Mouse (Mus musculus) ES-E14 (cell line): Measurements from ENCODE around the gene Pcbp3. TPM values are rescaled to one million over a fixed set of nuclear protein-coding genes. Genes with fewer than 3 reads are reported as not detected.

Experiments
- DNase-seq: peaks from one replicate; pipeline ENCODE4 v3.0.0-alpha.2; 2013; ENCODE audit warnings: low read depth, low spot score
- H3K27ac ChIP-seq: 2 replicates; pipeline ENCODE4 v1.5.1; 2012; ENCODE audit warnings: low read depth, mild to moderate bottlenecking, low read length, moderate library complexity, mixed read lengths; ENCODE audit not compliant: poor library complexity, insufficient read depth, severe bottlenecking
- H3K36me3 ChIP-seq: 2 replicates; pipeline ENCODE4 v1.6.1; 2012; ENCODE audit warnings: mild to moderate bottlenecking, low read length, moderate library complexity, mixed read lengths; ENCODE audit not compliant: control insufficient read depth, poor library complexity, insufficient read depth, severe bottlenecking
- H3K4me1 ChIP-seq, 2 experiments: fragments of 150-350 bp in 1 of 2; sonication (generic) in 1 of 2; 2 replicates each; pipeline ENCODE4 v1.6.1; 2012; ENCODE audit warnings: low read length in 2 of 2, mild to moderate bottlenecking in 1 of 2, mixed read lengths in 1 of 2; ENCODE audit not compliant: control insufficient read depth in 2 of 2, insufficient read depth in 2 of 2, poor library complexity in 1 of 2
- H3K4me3 ChIP-seq, 2 experiments: fragments of 150-350 bp in 1 of 2; sonication (generic) in 1 of 2; 2 replicates each; pipeline ENCODE4 v1.5.1; 2012; ENCODE audit warnings: low read length in 2 of 2, low read depth in 1 of 2, mild to moderate bottlenecking in 1 of 2, mixed read lengths in 1 of 2; ENCODE audit not compliant: insufficient read depth in 1 of 2, poor library complexity in 1 of 2, severe bottlenecking in 1 of 2
- H3K9ac ChIP-seq: 2 replicates; pipeline ENCODE4 v1.6.1; 2012; ENCODE audit warnings: low read depth, mild to moderate bottlenecking, low read length, mixed read lengths; ENCODE audit not compliant: poor library complexity, insufficient read depth, severe bottlenecking
- H3K9me3 ChIP-seq: fragments of 150-350 bp; sonication (generic); 2 replicates; pipeline ENCODE4 v1.6.1; 2012; ENCODE audit warnings: low read depth, mild to moderate bottlenecking, low read length; ENCODE audit not compliant: control insufficient read depth, insufficient read depth
- CHD2 ChIP-seq: IDR thresholded peaks from 2 replicates; pipeline ENCODE4 v1.6.1; 2014; ENCODE audit warnings: mild to moderate bottlenecking, low read depth, low read length, inconsistent platforms
- HCFC1 ChIP-seq: IDR thresholded peaks from 2 replicates; pipeline ENCODE4 v1.6.1; 2012; ENCODE audit warnings: low read length, inconsistent platforms, borderline replicate concordance; ENCODE audit not compliant: insufficient read depth
- MAFK ChIP-seq: IDR thresholded peaks from 2 replicates; pipeline ENCODE4 v1.6.1; 2014; ENCODE audit warnings: mild to moderate bottlenecking, low read depth, low read length, inconsistent platforms; ENCODE audit not compliant: insufficient read depth
- ZC3H11A ChIP-seq: IDR thresholded peaks from 2 replicates; pipeline ENCODE4 v1.6.1; 2012; ENCODE audit warnings: low read depth, mild to moderate bottlenecking, inconsistent platforms, low read length, borderline replicate concordance
- ZNF384 ChIP-seq: IDR thresholded peaks from 2 replicates; pipeline ENCODE4 v1.6.1; 2012; ENCODE audit warnings: low read depth, low read length, inconsistent platforms
- in situ Hi-C, 2 experiments: fragments of 600-800 bp; cut with MboI; formaldehyde crosslinking; loops; one replicate each; pipeline ENCODE4 v1.15.1; 2025; ENCODE audit warnings: low sequenced_read_pairs in 2 of 2, inconsistent platforms in 1 of 2; ENCODE audit not compliant: unreplicated experiment in 2 of 2
- total RNA-seq: library from RNA; depleted of rRNA; stranded (reverse); fragments of 300-350 nt; gene quantifications from 2 replicates; pipeline ENCODE4 v1.2.3, GENCODE M21; 2012

Gene Pcbp3
- total RNA-seq, 1 experiment = 7.9 TPM

- no peak for DNase-seq
- Histone ChIP-seq H3K9ac (no peak overlapping the region), H3K27ac (no peak overlapping the region), H3K36me3 (no peaks in the 10 kb centered on the region), H3K9me3 (no peaks in the 10 kb centered on the region), H3K4me3 (no peak overlapping the region), H3K4me1 (peaks cover 0 to 3% of the 10 kb centered on the region in 2 experiments; a peak in 1 of 4 replicates)
- in situ Hi-C loops = no loop called here
- no peak for TF ChIP-seq HCFC1
- no peak for TF ChIP-seq ZC3H11A
- TF ChIP-seq MAFK = no peak
- TF ChIP-seq CHD2 = no peak
- no peak for TF ChIP-seq ZNF384
Measured at GRCm38 (mm10) chr10:76722751-76723450, 238.8 kb downstream of the Pcbp3 start.

GRCm38 (mm10) chr10:76721746-76722145 is 239.9 kb downstream of the Pcbp3 start:
- H3K27ac ChIP-seq = no peak overlapping the region
- H3K4me3 ChIP-seq = no peak overlapping the region
- DNase-seq = no peak
- no peak overlapping the region for H3K9ac ChIP-seq
- no peaks in the 10 kb centered on the region for H3K36me3 ChIP-seq
- TF ChIP-seq MAFK = no peak
- TF ChIP-seq CHD2 = no peak
- TF ChIP-seq HCFC1 = no peak
- TF ChIP-seq ZC3H11A = no peak
- TF ChIP-seq ZNF384 = no peak
- H3K9me3 ChIP-seq = no peaks in the 10 kb centered on the region
- H3K4me1 ChIP-seq = peaks cover 0 to 3% of the 10 kb centered on the region in 2 experiments; a peak in 1 of 4 replicates
- in situ Hi-C loops = no loop called here

GRCm38 (mm10) chr10:76721216-76721615 is 240.5 kb downstream of the Pcbp3 start:
- H3K4me1 ChIP-seq = peaks cover 0 to 3% of the 10 kb centered on the region in 2 experiments; a peak in 1 of 4 replicates
- H3K36me3 ChIP-seq = no peaks in the 10 kb centered on the region
- TF ChIP-seq HCFC1 (no peak), MAFK (no peak), CHD2 (no peak), ZC3H11A (no peak), ZNF384 (no peak)
- no peak overlapping the region for H3K9ac ChIP-seq
- H3K9me3 ChIP-seq = no peaks in the 10 kb centered on the region
- no peak for DNase-seq
- no peak overlapping the region for H3K4me3 ChIP-seq
- H3K27ac ChIP-seq = no peak overlapping the region
- in situ Hi-C loops = no loop called here

GRCm38 (mm10) chr10:76717631-76718030 is 244.1 kb downstream of the Pcbp3 start:
- H3K4me1 ChIP-seq = peaks cover 0 to 3% of the 10 kb centered on the region in 2 experiments; a peak in 1 of 4 replicates
- no peaks in the 10 kb centered on the region for H3K36me3 ChIP-seq
- no peak for DNase-seq
- in situ Hi-C loops = no loop called here
- no peak overlapping the region for H3K9ac ChIP-seq
- no peaks in the 10 kb centered on the region for H3K9me3 ChIP-seq
- TF ChIP-seq MAFK = no peak
- no peak for TF ChIP-seq HCFC1
- no peak for TF ChIP-seq CHD2
- TF ChIP-seq ZC3H11A = no peak
- H3K27ac ChIP-seq = no peak overlapping the region
- no peak overlapping the region for H3K4me3 ChIP-seq
